Comparison of ENCODE assay signal across 30 mouse cellular contexts in genomic region chr8:81774010-81774409, GRCm38 (mm10).
A peak's percentile ranks its signal among the peaks of the same experiment; 100 is the strongest.
DNase-seq lines count a peak whose midpoint lies in the region; ATAC-seq and TF ChIP-seq lines count a peak whose summit lies in the region.
"Had no signal": no experiment of that assay in that cellular context is flagged by ENCODE, and none has a peak within 500 bp of the region (broad histone marks: within the 10 kb centered on the region; RNA-seq: fewer than 3 reads in every experiment).

No protein-coding gene starts in this region.

- 29% methylated on average over 4 of the region's 4 CpGs for WGBS in spleen, adult 2 months
- WGBS in liver, embryonic 16.5 days (ENCODE audit: insufficient replicate concordance) = 22% methylated on average over 4 of the region's 4 CpGs
- 51% methylated on average over 4 of the region's 4 CpGs for WGBS in lung, adult 2 months

- peak overlapping the region; percentile 31 for H3K4me2 ChIP-seq in liver, embryonic 16.5 days (ENCODE audit: low read depth, low read length)
- H3K4me2 ChIP-seq: forebrain, embryonic 15.5 days; heart, embryonic 15.5 days; hindbrain, embryonic 12.5 days; intestine, embryonic 15.5 days; lung, embryonic 15.5 days; midbrain, embryonic 15.5 days; neural tube, embryonic 15.5 days had no signal

- peak overlapping the region; percentile 63; the same call in 1 of the 2 replicates for H3K27ac ChIP-seq in spleen, adult 2 months (ENCODE audit: insufficient read depth, low read length)
- H3K27ac ChIP-seq in liver, embryonic 16.5 days (ENCODE audit: low read length) = peak overlapping the region; percentile 41
- H3K27ac ChIP-seq: forebrain, embryonic 10.5 days; forebrain, embryonic 15.5 days; heart, embryonic 15.5 days; hindbrain, embryonic 12.5 days; hindbrain, postnatal 0 days; intestine, embryonic 15.5 days; kidney, postnatal 0 days; lung, embryonic 15.5 days; midbrain, embryonic 10.5 days; midbrain, embryonic 15.5 days; neural tube, embryonic 15.5 days had no signal

- no peak for TF ChIP-seq CTCF in spleen, adult 2 months (IDR thresholded peaks at IDR 0.05; ENCODE audit: extremely low read depth, insufficient read depth, insufficient read length, insufficient replicate concordance)
- TF ChIP-seq CTCF in lung, adult 2 months (IDR thresholded peaks at IDR 0.05; ENCODE audit: insufficient read depth, low read length) = no peak

- H3K9ac ChIP-seq in liver, embryonic 16.5 days (ENCODE audit: low read depth, low read length) = no peak overlapping the region
- H3K9ac ChIP-seq: forebrain, embryonic 15.5 days; heart, embryonic 15.5 days; hindbrain, embryonic 12.5 days; intestine, embryonic 15.5 days; lung, embryonic 15.5 days; midbrain, embryonic 15.5 days; neural tube, embryonic 15.5 days had no signal

- H3K9me3 ChIP-seq in liver, embryonic 16.5 days (replicated peaks; ENCODE audit: control insufficient read depth, low read length) = no peaks in the 10 kb centered on the region
- H3K9me3 ChIP-seq: forebrain, embryonic 10.5 days; forebrain, embryonic 15.5 days; heart, embryonic 15.5 days; hindbrain, embryonic 12.5 days; intestine, embryonic 15.5 days; lung, embryonic 15.5 days; midbrain, embryonic 10.5 days; midbrain, embryonic 15.5 days; neural tube, embryonic 15.5 days had no signal

- no peak for TF ChIP-seq POLR2A in spleen, adult 2 months (IDR thresholded peaks at IDR 0.05; ENCODE audit: low read depth, low read length)
- TF ChIP-seq POLR2A in lung, adult 2 months (IDR thresholded peaks at IDR 0.05; ENCODE audit: borderline replicate concordance, extremely low read depth, low read depth, low read length) = no peak

- no peaks in the 10 kb centered on the region for H3K36me3 ChIP-seq in spleen, adult 2 months (ENCODE audit: control insufficient read depth, insufficient read depth, low read length)
- H3K36me3 ChIP-seq in liver, embryonic 16.5 days (ENCODE audit: control insufficient read depth, insufficient read depth) = no peaks in the 10 kb centered on the region
- H3K36me3 ChIP-seq: forebrain, embryonic 10.5 days; forebrain, embryonic 15.5 days; heart, embryonic 15.5 days; hindbrain, embryonic 12.5 days; intestine, embryonic 15.5 days; lung, embryonic 15.5 days; midbrain, embryonic 10.5 days; midbrain, embryonic 15.5 days; neural tube, embryonic 15.5 days had no signal

- DNase-seq in spleen, adult 2 months (ENCODE audit: low read depth in 1 of 2, low spot score in 2 of 2) = no peak
- DNase-seq in spleen, postnatal 4 days (ENCODE audit: low spot score in 2 of 2) = no peak
- DNase-seq in cerebellum, adult 9-11 months = no peak
- DNase-seq in lung, adult 2 months = no peak
- no peak for DNase-seq in layer of hippocampus, adult 9-10 months (ENCODE audit: low spot score)
- DNase-seq: adrenal gland, postnatal 10 days; cerebellum, adult 11-12 months; cerebellum, postnatal 14 days; gastrocnemius, postnatal 10 days; kidney, adult 8-10 months; kidney, postnatal 4 days; layer of hippocampus, postnatal 36 days; left cerebral cortex, postnatal 4 days; spleen, adult 18-20 months; thymus, adult 2 months; thymus, postnatal 36 days had no signal

- peak; percentile 40 to 44; a peak in 2 of 4 replicates for ATAC-seq in hematopoietic stem cell, adult 5-6 weeks (replicated peaks in 1 of 2; ENCODE audit: insufficient read depth in 1 of 2, low FRiP score in 2 of 2, low TSS enrichment in 1 of 2, low read depth in 1 of 2, poor library complexity in 2 of 2, severe bottlenecking in 2 of 2)
- ATAC-seq in liver, embryonic 16.5 days (ENCODE audit: low read depth) = peak; percentile 70
- peak; percentile 78 for ATAC-seq in megakaryocyte-erythroid progenitor cell, adult 5-6 weeks (replicated peaks; ENCODE audit: low FRiP score, low TSS enrichment, poor library complexity, severe bottlenecking)
- ATAC-seq: forebrain, embryonic 15.5 days; hindbrain, postnatal 0 days; intestine, embryonic 15.5 days; midbrain, embryonic 15.5 days had no signal

- H3K4me1 ChIP-seq in spleen, adult 2 months (ENCODE audit: control insufficient read depth, insufficient read depth, insufficient read length) = peaks cover 3% of the 10 kb centered on the region; the same call in 1 of the 2 replicates
- H3K4me1 ChIP-seq in liver, embryonic 16.5 days (ENCODE audit: control insufficient read depth, low read depth, low read length) = peaks cover 4% of the 10 kb centered on the region; the same call in 1 of the 2 replicates
- peaks cover 5% of the 10 kb centered on the region for H3K4me1 ChIP-seq in lung, adult 2 months (ENCODE audit: control insufficient read depth, insufficient read depth, low read length)
- H3K4me1 ChIP-seq: hindbrain, embryonic 12.5 days; intestine, embryonic 15.5 days; lung, embryonic 15.5 days; midbrain, embryonic 15.5 days had no signal

- no peaks in the 10 kb centered on the region for H3K27me3 ChIP-seq in spleen, adult 2 months (ENCODE audit: control insufficient read depth, insufficient read depth, low read length)
- H3K27me3 ChIP-seq in liver, embryonic 16.5 days (ENCODE audit: control insufficient read depth, insufficient read depth, low read depth, low read length) = no peaks in the 10 kb centered on the region
- H3K27me3 ChIP-seq: heart, embryonic 15.5 days; hindbrain, embryonic 12.5 days; intestine, embryonic 15.5 days; lung, embryonic 15.5 days; midbrain, embryonic 15.5 days; neural tube, embryonic 15.5 days had no signal

- H3K4me3 ChIP-seq in spleen, adult 2 months (ENCODE audit: extremely low read depth, insufficient read depth, insufficient read length) = no peak overlapping the region
- H3K4me3 ChIP-seq in liver, embryonic 16.5 days (ENCODE audit: low read depth, low read length) = no peak overlapping the region
- H3K4me3 ChIP-seq in lung, adult 2 months (replicated peaks; ENCODE audit: extremely low read depth, low read depth, low read length) = no peak overlapping the region
- H3K4me3 ChIP-seq: forebrain, embryonic 10.5 days; forebrain, embryonic 15.5 days; heart, embryonic 15.5 days; hindbrain, embryonic 12.5 days; intestine, embryonic 15.5 days; lung, embryonic 15.5 days; midbrain, embryonic 10.5 days; midbrain, embryonic 15.5 days; neural tube, embryonic 15.5 days had no signal
